Mouse (Mus musculus): ENCODE results near the gene Zfp280c.

Zfp280c gene

GRCm38 (mm10) chrX:48594099-48594760 lies at the start of gene Zfp280c:
TSS of gene Zfp280c (minus strand) at chrX:48594504.
- peak; percentile 87 for DNase-seq (ENCODE audit: extremely low read depth, insufficient read length, low spot score)

GRCm38 (mm10) chrX:48637032-48637431 lies 42.7 kb upstream of the Zfp280c start:
- DNase-seq (ENCODE audit: extremely low read depth, insufficient read length, low spot score) = no peak

- DNase-seq (ENCODE audit: extremely low read depth, insufficient read length, low spot score) = no peak
These were observed 29.7 kb upstream of the Zfp280c start for GRCm38 (mm10) chrX:48624054-48624420.

GRCm38 (mm10) chrX:48623379-48624053 lies 29.2 kb upstream of the Zfp280c start, which contains the start of gene Slc25a14:
TSS of gene Slc25a14 (plus strand) at chrX:48623413.
- DNase-seq (ENCODE audit: extremely low read depth, insufficient read length, low spot score) = peak; percentile 82

- DNase-seq (ENCODE audit: extremely low read depth, insufficient read length, low spot score) = no peak
These were observed 28.7 kb upstream of the Zfp280c start for GRCm38 (mm10) chrX:48623049-48623378.

GRCm38 (mm10) chrX:48604872-48605271 lies 10.6 kb upstream of the Zfp280c start:
- no peak for DNase-seq (ENCODE audit: extremely low read depth, insufficient read length, low spot score)

GRCm38 (mm10) chrX:48596906-48597305 lies 2.6 kb upstream of the Zfp280c start:
- no peak for DNase-seq (ENCODE audit: extremely low read depth, insufficient read length, low spot score)

- no peak for DNase-seq (ENCODE audit: extremely low read depth, insufficient read length, low spot score)
These were observed 1.7 kb upstream of the Zfp280c start for GRCm38 (mm10) chrX:48596053-48596452.

- no peak for DNase-seq (ENCODE audit: extremely low read depth, insufficient read length, low spot score)
These were observed 594 bp downstream of the Zfp280c start for GRCm38 (mm10) chrX:48593721-48594098.

GRCm38 (mm10) chrX:48583332-48583731 lies 11.0 kb downstream of the Zfp280c start:
- no peak for DNase-seq (ENCODE audit: extremely low read depth, insufficient read length, low spot score)

GRCm38 (mm10) chrX:48532175-48532574 lies 62.1 kb downstream of the Zfp280c start:
- peak; percentile 32 for DNase-seq (ENCODE audit: extremely low read depth, insufficient read length, low spot score)

- DNase-seq (ENCODE audit: extremely low read depth, insufficient read length, low spot score) = no peak
These were observed 67.9 kb downstream of the Zfp280c start for GRCm38 (mm10) chrX:48526435-48526834.

- no peak for DNase-seq (ENCODE audit: extremely low read depth, insufficient read length, low spot score)
These were observed 68.4 kb downstream of the Zfp280c start for GRCm38 (mm10) chrX:48525866-48526265.

GRCm38 (mm10) chrX:48525332-48525731 lies 69.0 kb downstream of the Zfp280c start:
- DNase-seq (ENCODE audit: extremely low read depth, insufficient read length, low spot score) = no peak

- DNase-seq (ENCODE audit: extremely low read depth, insufficient read length, low spot score) = no peak
These were observed 70.8 kb downstream of the Zfp280c start for GRCm38 (mm10) chrX:48523512-48523911.

GRCm38 (mm10) chrX:48521651-48522050 lies 72.7 kb downstream of the Zfp280c start:
- peak; percentile 11 for DNase-seq (ENCODE audit: extremely low read depth, insufficient read length, low spot score)

- DNase-seq (ENCODE audit: extremely low read depth, insufficient read length, low spot score) = no peak
These were observed 74.7 kb downstream of the Zfp280c start for GRCm38 (mm10) chrX:48519549-48520085.

GRCm38 (mm10) chrX:48518808-48519548 lies 75.3 kb downstream of the Zfp280c start, which contains the start of gene Rab33a:
TSS of gene Rab33a (plus strand) at chrX:48519285.
- DNase-seq (ENCODE audit: extremely low read depth, insufficient read length, low spot score) = no peak

GRCm38 (mm10) chrX:48518211-48518807 lies 76.0 kb downstream of the Zfp280c start:
- DNase-seq (ENCODE audit: extremely low read depth, insufficient read length, low spot score) = no peak

- DNase-seq (ENCODE audit: extremely low read depth, insufficient read length, low spot score) = no peak
These were observed 80.5 kb downstream of the Zfp280c start for GRCm38 (mm10) chrX:48513824-48514223.
